9 mouse cellular contexts compared by ENCODE assay signal in the genomic region with DNA sequence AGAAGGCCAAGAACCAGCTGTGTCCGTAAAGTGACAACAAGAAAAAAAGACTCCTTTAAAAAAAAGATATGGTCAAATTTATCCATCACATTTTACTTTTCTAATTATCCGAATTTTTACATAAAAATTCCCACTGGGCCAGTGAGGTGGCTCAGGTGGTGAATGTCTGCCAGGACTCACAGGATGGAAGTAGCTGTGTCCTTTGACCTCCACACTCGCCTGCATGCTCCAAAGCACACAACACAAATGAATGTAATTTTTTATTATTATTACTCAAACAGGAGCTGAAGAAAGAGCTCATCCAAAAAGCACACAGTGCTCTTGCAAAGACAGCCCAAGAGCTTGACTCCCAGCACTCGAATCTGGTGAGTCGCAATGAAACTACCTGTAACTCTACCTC. TPM values are rescaled to one million over a fixed set of nuclear protein-coding genes. Genes with fewer than 3 reads are reported as not detected.
DNase-seq lines count a peak whose midpoint lies in the region; ATAC-seq and TF ChIP-seq lines count a peak whose summit lies in the region.
"Had no signal": no experiment of that assay in that cellular context is flagged by ENCODE, and none has a peak within 500 bp of the region (broad histone marks: within the 10 kb centered on the region; RNA-seq: fewer than 3 reads in every experiment).

No protein-coding gene starts in this region.

- peak overlapping the region; percentile 46 to 100; a peak in 3 of 4 replicates for H3K27ac ChIP-seq in heart, embryonic 14.5 days (replicated peaks in 1 of 2; ENCODE audit: control insufficient read depth in 1 of 2, insufficient read depth in 1 of 2, low read depth in 2 of 2, low read length in 2 of 2)
- peak overlapping the region; percentile 100 for H3K27ac ChIP-seq in forebrain, embryonic 10.5 days
- H3K27ac ChIP-seq in kidney, embryonic 16.5 days (ENCODE audit: low read length) = no peak overlapping the region

- 11% methylated on average over 5 of the region's 5 CpGs for WGBS in heart, embryonic 14.5 days
- 33% methylated on average over 5 of the region's 5 CpGs for WGBS in forebrain, embryonic 10.5 days
- 12% methylated on average over 5 of the region's 5 CpGs for WGBS in kidney, embryonic 16.5 days

- H3K9ac ChIP-seq in heart, embryonic 14.5 days (ENCODE audit: low read length) = peak overlapping the region; percentile 98
- peak overlapping the region; percentile 39 for H3K9ac ChIP-seq in kidney, embryonic 16.5 days (replicated peaks; ENCODE audit: low read length)

- H3K79me2 ChIP-seq in myocyte (ENCODE audit: control insufficient read depth, insufficient read depth) = peaks cover 61% of the 10 kb centered on the region

- intact Hi-C loops in heart, postnatal 14 days (cut with DNase I) = loop anchor here (2.0 to 10.0 kb wide), 2 partner anchors 69 to 315 kb away; partner anchors contain the start of gene Gm10190

- H3K4me1 ChIP-seq in heart, embryonic 14.5 days (ENCODE audit: control insufficient read depth in 2 of 2, insufficient read depth in 2 of 2, low read length in 2 of 2) = peaks cover 2 to 30% of the 10 kb centered on the region in 2 experiments; a peak in 3 of 4 replicates
- H3K4me1 ChIP-seq in forebrain, embryonic 10.5 days = peaks cover 35% of the 10 kb centered on the region
- H3K4me1 ChIP-seq in kidney, embryonic 16.5 days (ENCODE audit: insufficient read depth, low read length) = peaks cover 26% of the 10 kb centered on the region

- H3K36me3 ChIP-seq in heart, embryonic 14.5 days (ENCODE audit: control insufficient read depth, insufficient read depth, low read length) = no peaks in the 10 kb centered on the region
- H3K36me3 ChIP-seq in forebrain, embryonic 10.5 days (replicated peaks) = peaks cover 24% of the 10 kb centered on the region
- peaks cover 3% of the 10 kb centered on the region; the same call in 1 of the 2 replicates for H3K36me3 ChIP-seq in kidney, embryonic 16.5 days (ENCODE audit: insufficient read depth, low read length)
- no peaks in the 10 kb centered on the region for H3K36me3 ChIP-seq in myocyte (ENCODE audit: control insufficient read depth, insufficient read depth)

- H3K4me3 ChIP-seq in heart, embryonic 14.5 days (ENCODE audit: control insufficient read depth in 1 of 2, insufficient read depth in 1 of 2, low read depth in 1 of 2, low read length in 2 of 2) = peak overlapping the region; percentile 81 to 83
- H3K4me3 ChIP-seq in forebrain, embryonic 10.5 days = peak overlapping the region; percentile 99
- peak overlapping the region; percentile 95 for H3K4me3 ChIP-seq in kidney, embryonic 16.5 days (ENCODE audit: low read length)
- peak overlapping the region; percentile 80 for H3K4me3 ChIP-seq in myocyte

- no peaks in the 10 kb centered on the region for H3K27me3 ChIP-seq in heart, embryonic 14.5 days (ENCODE audit: control insufficient read depth, insufficient read depth, low read length)
- no peaks in the 10 kb centered on the region for H3K27me3 ChIP-seq in forebrain, embryonic 10.5 days (ENCODE audit: poor library complexity, severe bottlenecking)
- H3K27me3 ChIP-seq in kidney, embryonic 16.5 days (ENCODE audit: insufficient read depth, low read length) = no peaks in the 10 kb centered on the region
- H3K27me3 ChIP-seq in myocyte (ENCODE audit: control insufficient read depth, insufficient read depth, insufficient read length) = no peaks in the 10 kb centered on the region
- H3K27me3 ChIP-seq: Patski had no signal

- no peaks in the 10 kb centered on the region for H3K9me3 ChIP-seq in heart, embryonic 14.5 days (ENCODE audit: control insufficient read depth, low read length)
- no peaks in the 10 kb centered on the region for H3K9me3 ChIP-seq in forebrain, embryonic 10.5 days
- H3K9me3 ChIP-seq in kidney, embryonic 16.5 days (ENCODE audit: low read length) = no peaks in the 10 kb centered on the region

- TF ChIP-seq POLR2A in myocyte (IDR thresholded peaks at IDR 0.05; ENCODE audit: insufficient read length, low read depth) = no peak

- peak overlapping the region; percentile 93 for H3K4me2 ChIP-seq in heart, embryonic 14.5 days (ENCODE audit: low read length)
- peak overlapping the region; percentile 74 for H3K4me2 ChIP-seq in kidney, embryonic 16.5 days (replicated peaks; ENCODE audit: low read depth, low read length)
- peak overlapping the region; percentile 82 for H3K4me2 ChIP-seq in myocyte (ENCODE audit: low read depth)

- ATAC-seq in heart, embryonic 14.5 days (ENCODE audit: insufficient number of reproducible peaks, insufficient read depth, low FRiP score, low read depth) = no peak
- ATAC-seq in kidney, embryonic 16.5 days (ENCODE audit: low FRiP score, low TSS enrichment) = no peak
- ATAC-seq: Patski had no signal

- DNase-seq in heart, postnatal 14 days = no peak
- DNase-seq in forebrain, embryonic 10.5 days (ENCODE audit: extremely low spot score, low spot score) = no peak
- no peak for DNase-seq in left cerebral cortex, adult 18-20 months (ENCODE audit: low spot score in 2 of 2)
- DNase-seq in frontal cortex, adult 2 months (ENCODE audit: extremely low spot score in 1 of 2, low spot score in 1 of 2) = no peak
- no peak for DNase-seq in spleen, postnatal 36 days (ENCODE audit: low spot score in 2 of 2)

- H3ac ChIP-seq in myocyte (ENCODE audit: control insufficient read depth, insufficient read length) = no peak overlapping the region

TF ChIP-seq in myocyte, 11 proteins besides CTCF, POLR2A, EP300 and RAD21:
- no peak for TF ChIP-seq TCF3 (IDR thresholded peaks at IDR 0.05; ENCODE audit: insufficient read length, low read depth)
- TF ChIP-seq SRF (IDR thresholded peaks at IDR 0.05; ENCODE audit: control insufficient read depth, insufficient read length, low read depth) = no peak
- TF ChIP-seq REST (IDR thresholded peaks at IDR 0.05; ENCODE audit: insufficient read depth, insufficient read length) = no peak
- no peak for TF ChIP-seq TCF12 (IDR thresholded peaks at IDR 0.05; ENCODE audit: insufficient read depth, poor library complexity, severe bottlenecking)
- TF ChIP-seq MAX (IDR thresholded peaks at IDR 0.05; ENCODE audit: low read depth) = no peak
- no peak for TF ChIP-seq MYOD1 (IDR thresholded peaks at IDR 0.05; ENCODE audit: control insufficient read depth in 1 of 3, insufficient read length in 2 of 3, low read depth in 2 of 3)

RNA-seq across cellular contexts. Expression of gene Hnrnpll, which starts 2.0 kb away (rescaled TPM):
- 47.7 and 52.3 TPM in 2 replicates for polyA plus RNA-seq in heart, embryonic 14.5 days (2014; fragmentation: Nextera tagmentation; extraction: Ambion mirVana)
- total RNA-seq in heart, postnatal 14 days (2021) = 10 to 100 TPM; 27.0 to 29.3 TPM
- polyA plus RNA-seq in forebrain, embryonic 10.5 days (2016; fragmentation: Nextera tagmentation; extraction: Ambion mirVana) = 81.2 and 86.2 TPM in 2 replicates
- polyA plus RNA-seq in kidney, embryonic 16.5 days (2015; fragmentation: Nextera tagmentation; extraction: Ambion mirVana) = 56.9 and 59.2 TPM in 2 replicates
- polyA plus RNA-seq in myocyte (2012; fragmentation: generic; extraction: Trizol) = 24.0 TPM
- total RNA-seq in left cerebral cortex, adult 18-20 months (2021) = 10 to 100 TPM; 62.1 to 65.0 TPM
- 50.8 and 58.0 TPM in 2 replicates for polyA plus RNA-seq in frontal cortex, adult 2 months (2012; rRNA removed)
